Mouse (Mus musculus) thymus, postnatal 14 days (tissue): ENCODE data around the gene Whamm.

Source experiments
- DNase-seq: peaks from one replicate; pipeline ENCODE4 v3.0.0; 2021

Gene Whamm

DNA sequence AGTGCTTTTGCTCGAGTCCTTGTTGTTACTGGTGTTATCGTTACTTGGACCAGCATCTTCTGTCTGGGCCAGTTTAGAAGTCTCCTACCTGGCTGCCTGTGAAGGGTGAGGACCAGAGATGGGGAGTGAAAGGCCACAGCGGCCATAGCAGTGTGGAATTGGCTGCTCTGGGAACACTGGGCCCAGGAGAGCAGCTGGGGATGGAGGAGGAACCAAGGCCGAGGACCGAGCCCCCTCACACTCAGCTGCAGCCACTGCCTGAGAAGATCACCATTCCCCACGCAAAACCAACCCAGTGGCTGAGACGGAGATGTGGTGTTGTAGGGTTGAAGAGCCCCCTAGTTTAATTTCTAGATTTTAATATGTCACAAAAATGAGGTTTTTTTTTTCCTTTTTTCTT is 6.3 kb upstream of the Whamm start:
- no peak for DNase-seq

DNA sequence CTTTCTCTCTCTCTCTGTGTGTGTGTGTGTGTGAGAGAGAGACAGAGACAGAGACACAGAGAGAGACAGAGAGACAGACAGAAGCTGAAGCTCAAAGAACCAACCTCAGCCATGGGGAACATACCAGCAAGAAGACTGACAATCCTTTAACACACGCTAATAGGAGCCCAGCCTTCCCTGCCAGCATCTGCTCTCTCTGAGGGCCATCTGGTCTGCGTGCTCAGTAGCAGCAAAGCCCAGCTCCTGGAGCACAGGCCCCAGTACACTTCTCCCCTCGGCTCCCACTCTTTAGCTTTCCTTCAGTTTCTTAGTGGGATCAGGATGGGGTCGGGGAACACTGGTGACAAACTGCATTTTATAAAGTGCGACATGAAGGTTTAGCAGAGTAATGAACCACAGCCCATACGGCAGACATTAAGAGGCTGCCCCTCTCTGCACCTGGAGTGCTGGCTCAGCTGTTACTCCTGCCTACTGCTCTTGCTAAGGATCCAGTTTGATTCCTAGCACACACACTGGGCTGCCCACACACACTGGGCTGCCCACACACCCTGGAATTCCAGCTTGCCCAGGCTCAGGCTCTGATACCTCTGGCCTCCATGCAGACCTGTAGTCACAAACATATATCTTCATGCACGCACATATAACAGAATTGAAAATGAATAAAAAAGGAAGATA is 5.5 kb upstream of the Whamm start:
- no peak for DNase-seq

DNA sequence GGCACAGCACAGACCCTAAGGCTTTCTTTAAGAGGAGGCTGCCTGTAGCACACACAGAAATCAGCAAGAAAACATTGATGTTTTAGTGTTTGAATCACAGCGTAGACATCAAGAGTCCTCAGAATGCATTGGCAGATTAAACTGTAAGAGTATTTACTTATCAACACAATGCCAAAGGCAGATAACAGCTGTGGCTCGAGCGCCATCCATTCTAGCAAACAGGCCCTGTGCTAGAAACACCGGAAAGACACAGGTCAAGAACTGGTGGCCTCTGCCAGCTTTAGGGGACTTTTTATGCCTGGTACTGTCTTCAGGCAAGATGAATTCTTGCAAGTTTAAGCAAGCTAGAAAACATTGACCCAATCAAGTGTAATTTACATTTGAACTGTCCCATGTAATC is 4.7 kb upstream of the Whamm start:
- DNase-seq: no peak

DNA sequence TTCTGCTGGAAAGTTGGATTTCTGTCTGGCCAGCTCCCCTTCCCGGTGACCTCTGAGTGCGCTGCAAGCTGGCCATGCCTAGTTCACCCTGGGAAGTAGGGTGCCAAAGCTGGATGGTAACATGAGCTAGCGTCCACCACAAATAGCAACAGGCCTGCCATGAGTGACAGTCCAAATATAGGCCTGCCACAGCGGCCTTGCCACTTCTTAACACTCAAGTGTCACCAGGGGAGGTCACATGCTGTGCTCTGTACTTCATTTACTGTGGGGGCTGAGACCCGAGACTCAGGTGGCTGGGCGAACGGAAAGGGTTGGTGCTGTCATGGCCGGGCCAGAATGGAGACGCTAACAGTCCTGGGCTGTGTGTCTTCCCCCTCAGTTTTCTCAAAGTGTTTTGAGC is 4.2 kb upstream of the Whamm start, which contains the start of gene Fsd2:
Gene Fsd2 (minus strand): TSS at position 53 of the 400 bp plus-strand sequence.
- no peak for DNase-seq

DNA sequence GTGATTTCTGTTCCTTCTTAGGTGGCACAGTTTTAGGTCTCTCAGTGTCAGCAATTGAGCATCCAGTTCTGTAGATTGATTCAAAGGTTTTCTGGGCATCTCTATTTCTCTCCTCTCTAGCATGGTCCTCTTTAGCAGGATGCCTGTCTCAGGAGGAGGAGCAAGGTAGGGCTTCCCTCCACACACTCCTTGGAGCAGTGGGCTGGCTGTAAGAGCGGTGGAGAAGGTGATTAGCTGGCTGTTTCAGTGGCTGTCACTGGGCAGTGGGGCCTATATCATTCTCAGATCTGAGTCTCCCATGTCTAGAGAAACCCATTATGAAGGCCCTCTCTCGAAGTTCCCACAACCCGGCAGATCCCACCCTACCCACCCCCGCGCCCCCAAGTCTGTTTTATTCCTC is 3.7 kb upstream of the Whamm start:
- no peak for DNase-seq

DNA sequence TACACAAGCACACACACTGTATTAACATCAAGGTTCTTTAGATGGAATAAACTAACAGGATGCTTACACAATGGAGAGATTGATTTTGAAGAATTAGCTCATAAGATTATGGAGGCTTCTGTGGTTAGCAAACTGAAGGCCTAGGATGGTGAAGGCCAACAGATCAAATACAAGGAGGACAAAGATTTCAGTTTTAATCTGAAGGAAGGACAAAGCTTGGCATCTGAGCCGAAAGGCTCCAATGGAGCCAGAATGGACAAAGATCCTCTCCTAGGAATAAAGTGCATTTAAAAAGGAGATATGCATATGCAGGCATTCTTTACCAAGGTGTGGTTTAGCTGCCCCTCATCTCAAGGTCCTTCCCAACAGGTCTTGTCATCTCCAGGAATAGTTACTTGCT is 1.2 kb upstream of the Whamm start:
- no peak for DNase-seq

DNA sequence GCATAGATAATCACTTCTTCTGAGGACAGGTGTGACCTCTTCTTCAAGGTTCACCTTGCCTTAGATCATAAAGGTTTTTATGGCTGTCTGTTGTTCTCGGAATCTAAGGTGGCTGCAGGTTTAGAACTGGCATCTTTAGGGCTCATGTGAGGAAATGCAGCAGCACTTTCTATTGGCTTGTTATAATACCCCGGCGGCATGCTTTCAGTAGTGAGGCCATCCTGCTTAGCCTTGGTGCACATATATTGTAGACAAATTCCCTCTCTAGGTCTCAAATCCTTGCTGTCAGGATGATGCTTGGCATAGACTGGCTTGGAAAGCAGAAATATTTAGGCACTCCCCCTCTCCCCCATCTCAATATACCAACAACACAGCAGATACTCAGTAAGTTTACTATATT is 795 bp upstream of the Whamm start:
- DNase-seq: no peak

DNA sequence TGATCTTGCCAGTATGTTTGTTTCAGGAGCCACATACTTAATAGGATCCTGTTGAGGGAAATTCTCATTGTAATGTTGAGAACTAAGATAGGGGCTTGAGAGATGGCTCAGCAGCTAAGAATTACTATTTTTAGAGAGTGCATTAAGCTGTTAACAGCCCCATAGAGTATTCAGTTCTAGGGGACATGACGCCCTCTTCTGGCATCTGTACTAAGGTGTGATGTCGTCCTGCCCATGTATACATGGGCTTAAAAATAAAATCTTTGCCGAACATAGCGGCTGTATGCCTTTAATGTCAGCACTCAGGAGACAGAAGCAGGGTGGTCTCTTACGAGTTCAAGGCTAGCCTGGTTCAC is 336 bp upstream of the Whamm start:
- no peak for DNase-seq

DNA sequence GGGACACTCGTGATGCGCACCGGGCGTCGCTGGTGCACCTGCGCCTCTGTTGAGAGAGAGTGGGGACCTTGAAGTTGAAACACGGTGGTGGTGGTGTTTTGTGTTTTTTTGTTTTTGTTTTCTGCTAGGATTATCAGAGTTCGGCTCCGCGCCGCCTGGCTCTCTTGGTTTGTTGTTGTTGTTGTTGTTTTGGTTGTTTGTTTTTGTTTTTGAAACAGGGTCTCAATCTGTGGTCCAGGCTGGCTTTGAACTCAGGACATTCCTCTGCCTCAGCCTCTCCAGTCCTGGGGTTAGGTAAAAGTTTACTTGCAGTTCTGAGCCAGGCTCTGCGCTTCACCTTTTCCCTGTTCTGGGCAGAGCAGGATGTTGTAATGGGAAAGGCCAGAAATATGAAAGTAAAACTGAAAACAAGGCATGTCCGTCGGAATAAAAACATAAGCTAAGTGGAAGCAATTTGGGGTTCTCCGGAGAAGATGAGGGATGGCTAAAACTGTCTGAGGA is 925 bp downstream of the Whamm start:
- DNase-seq: peak; percentile 5

DNA sequence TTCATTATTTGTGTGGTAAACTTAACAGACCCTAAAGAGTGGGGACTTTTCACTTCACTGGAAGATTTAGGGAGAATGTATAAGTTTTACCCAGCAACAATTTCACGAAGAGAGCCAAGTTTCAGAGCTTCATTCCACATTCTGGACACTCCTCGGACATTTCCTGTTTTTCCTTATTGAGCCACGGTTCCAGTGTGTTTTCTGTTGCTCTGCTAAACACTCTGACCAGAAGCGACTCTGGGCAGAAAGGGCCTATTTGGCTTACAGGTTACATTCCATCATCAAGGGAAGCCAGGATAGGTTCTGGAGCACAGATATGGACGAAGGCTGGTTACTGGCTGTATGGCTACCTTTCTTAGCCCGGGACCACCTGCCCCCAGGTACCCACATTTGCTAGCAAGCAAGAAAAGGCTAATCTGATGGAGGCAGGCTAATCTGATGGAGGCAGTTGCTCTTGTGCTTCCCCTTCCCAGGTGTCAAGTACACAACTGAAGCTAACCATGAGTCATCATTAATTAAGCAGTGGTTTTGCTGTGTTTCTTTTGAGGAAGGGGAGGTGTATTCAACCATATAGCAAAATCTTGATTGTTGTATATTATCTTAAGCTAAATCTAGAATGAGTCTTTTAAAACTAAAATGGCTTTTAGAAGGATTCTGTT is 1.7 kb downstream of the Whamm start:
- DNase-seq: no peak

DNA sequence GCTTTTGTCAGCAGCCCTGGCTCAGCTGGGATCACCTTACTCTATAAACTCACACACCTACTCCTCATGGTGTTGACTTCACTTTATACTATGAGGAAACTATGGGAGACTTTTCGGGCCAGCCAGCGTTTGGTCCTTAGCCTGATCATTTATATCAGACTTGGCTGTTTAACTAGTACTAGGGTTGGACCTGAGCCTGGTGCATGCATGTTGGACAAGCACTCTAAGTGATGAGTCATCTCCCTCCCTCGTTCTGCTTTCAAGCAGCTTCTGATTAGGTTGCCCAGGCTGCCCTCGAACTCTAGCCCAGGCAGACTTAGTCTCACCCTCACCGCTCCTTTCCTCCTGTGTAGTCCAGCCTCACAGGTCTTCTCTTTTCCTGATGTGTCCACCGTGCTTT is 2.3 kb downstream of the Whamm start:
- DNase-seq: no peak

DNA sequence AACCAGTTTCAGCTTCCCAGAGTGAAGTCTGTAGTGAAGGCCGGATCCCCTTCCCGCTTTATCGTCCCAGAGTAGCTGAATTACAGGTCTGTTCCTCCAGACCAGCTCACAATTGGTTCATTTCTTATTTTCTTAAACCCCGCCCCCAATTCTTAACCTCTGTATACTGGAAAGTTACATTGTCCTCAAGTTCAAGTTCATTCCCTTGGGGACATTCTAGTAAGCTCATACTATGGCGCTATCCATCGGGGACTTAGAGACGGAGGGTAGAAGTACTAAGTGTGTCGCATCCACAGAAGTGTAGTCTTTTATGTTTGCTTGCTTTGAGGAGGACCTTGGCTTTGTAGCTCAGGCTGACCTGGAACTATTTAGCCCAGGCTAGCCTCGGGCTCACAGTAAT is 2.8 kb downstream of the Whamm start:
- DNase-seq: no peak

DNA sequence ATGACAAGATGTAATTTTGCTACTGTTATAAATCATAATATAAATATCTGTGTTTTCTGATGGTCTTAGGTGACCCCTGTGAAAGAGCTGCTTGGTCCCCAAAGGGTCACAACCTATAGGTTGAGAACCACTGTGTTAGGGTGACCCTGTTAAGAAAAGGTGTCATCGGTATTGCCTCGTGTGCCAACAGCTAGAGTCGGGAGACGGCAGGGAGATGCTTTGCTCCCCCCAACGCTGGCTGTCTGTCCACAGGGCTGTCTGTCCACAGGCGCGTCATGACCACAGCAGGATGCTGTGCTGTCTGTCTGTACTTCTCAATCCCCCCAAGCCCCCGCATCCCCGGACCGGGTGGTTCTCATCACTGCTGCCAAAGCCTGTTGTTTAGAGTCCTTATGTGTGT is 4.5 kb downstream of the Whamm start:
- DNase-seq: no peak

DNA sequence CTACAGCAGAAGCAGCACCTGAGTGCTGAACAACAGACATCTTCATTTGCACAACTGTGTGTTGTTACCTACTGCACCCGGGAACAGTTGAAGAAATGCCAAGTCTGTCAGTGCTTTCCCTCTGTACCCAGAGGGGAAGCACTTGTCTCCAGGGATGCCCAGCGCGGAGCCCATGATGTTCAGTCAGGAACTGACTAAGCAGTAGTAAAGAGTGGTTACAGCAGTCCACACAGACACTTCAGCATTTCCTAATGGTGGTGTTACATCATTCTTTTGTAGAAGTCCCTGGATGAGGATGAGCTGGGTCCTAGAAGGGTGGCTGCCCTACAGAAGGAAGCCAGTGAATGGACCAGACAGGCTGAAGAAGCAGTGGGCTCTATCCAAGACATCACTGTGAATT is 6.8 kb downstream of the Whamm start:
- DNase-seq: no peak

DNA sequence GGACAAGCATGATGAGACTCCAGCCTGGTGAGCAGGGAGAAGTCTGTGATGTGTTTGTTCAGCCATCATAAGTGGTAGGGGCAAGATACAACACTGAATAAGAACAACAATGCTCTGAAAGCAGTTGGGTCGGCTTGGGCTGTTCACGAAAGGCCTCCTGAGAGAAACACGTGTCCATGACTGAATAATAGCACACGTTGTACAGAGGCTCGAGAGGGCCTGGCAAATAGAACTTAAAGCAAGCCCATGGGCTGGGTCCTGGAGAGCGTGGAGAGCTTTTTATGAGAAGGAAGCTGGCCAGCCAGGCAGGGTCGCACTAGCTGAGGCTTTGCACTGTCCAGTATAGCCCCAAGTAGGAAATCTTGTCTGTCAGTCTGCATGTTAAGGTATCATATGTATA is 7.3 kb downstream of the Whamm start:
- no peak for DNase-seq

DNA sequence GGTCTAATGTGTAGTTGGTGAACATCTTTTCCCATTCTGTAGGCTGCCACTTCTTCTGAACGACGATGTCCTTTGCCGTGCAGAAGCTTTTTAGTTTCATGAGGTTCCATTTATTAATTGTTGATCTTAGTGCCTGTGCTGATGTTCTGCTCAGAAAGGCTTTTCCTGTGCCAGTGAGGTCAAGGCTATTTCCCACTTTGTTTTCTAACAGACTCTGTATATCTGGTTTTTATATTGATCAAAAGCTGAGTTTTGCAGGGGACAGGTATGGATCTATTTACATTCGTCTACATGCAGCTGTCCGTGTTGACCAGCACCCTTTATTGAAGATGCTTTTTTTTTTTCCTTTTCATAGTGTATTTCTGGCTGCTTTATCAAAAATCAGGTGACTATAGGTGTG is 8.2 kb downstream of the Whamm start:
- no peak for DNase-seq

DNA sequence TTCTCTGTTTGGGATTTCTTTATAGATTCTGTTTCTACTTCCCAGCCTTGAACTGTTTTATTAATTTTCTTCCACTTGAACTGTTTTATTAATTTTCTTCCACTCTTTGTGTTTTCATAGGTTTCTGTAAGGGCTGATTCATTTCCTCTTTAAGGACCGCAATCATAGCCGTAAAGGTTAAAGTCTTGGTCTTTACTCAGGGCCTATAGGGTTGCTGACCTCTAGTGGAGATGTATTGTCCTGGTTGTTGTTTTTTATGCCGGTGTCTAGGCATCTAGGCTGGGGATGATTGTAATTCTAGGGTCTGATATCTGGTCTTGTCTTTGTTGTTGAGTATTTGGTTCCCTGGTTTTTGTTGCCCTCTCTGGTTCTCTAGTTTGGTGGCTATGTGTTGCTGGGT is 12.4 kb downstream of the Whamm start:
- DNase-seq: no peak

DNA sequence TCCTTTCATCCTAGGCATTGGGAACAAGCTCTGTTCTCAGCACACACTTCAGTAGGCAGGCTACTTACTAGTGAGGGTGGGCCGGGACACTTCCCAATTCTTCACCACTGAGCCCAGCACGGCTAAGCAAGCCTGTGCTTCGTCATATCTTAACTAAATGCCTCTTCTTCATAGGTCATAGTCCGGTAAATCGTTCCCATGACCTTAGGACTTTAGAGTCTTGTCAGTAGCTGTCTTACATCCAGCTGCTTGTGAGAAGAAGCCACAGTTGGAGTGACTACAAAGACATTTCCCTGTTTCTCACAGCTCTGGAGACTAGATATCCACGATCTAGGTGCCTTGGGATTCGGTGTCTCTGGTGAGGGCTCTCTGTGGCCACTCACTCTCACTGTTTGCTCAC is 14.3 kb downstream of the Whamm start:
- no peak for DNase-seq

DNA sequence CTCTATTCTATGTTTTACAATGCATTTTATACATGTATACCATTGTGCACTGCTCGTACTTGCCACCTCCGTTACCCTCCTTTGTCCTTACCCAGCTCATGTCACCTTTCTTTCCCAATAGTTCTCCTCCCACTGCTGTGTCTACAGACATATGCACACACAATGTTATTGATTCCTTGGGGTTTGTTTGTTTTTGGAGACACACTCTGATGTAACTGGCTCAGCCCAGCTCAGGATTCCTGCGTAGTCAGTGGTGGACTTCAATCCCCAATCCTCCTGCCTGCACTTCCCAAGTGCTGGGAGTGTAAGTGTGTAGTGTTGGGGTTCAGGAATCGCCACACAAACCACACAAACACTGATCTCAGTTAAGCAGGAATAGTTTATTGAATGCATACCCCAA is 16.2 kb downstream of the Whamm start:
- no peak for DNase-seq

DNA sequence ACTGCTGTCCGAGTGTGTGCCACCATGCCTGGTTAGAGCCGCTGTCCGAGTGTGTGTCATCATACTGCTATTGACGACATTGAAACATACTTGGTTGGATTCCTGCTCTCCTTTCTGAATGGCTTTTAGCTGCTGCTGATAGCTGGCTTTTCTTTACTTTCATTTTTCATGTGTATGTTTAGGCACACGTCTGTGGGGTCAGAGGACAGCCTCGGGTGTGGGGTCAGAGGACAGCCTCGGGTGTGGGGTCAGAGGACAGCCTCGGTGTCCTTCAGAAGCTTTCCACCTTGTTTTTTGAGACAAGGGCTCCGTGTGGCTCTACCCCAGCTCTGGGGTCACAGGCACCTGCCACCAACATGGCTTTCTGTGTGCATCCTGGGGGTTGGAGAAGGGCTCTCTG is 21.6 kb downstream of the Whamm start:
- no peak for DNase-seq

DNA sequence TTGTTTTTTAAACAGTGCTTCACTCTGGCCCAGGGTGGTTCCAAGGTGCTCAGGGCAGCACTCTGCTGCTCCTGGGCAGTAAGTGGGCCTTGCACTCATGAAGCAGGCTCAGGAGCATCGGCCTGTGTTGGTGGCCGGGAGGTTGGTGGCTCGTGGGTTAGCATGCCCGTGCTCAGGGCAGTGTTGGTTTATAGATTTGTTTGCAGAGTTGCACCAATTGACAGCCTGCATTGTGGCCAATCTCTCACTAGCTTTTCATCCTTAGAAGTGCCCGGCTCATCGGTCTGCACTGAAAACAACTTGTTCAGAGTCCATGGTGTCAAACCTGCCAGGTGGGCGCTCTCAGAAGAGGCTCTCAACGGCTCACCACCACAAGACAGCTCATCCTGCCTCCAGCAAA is 22.3 kb downstream of the Whamm start:
- no peak for DNase-seq

DNA sequence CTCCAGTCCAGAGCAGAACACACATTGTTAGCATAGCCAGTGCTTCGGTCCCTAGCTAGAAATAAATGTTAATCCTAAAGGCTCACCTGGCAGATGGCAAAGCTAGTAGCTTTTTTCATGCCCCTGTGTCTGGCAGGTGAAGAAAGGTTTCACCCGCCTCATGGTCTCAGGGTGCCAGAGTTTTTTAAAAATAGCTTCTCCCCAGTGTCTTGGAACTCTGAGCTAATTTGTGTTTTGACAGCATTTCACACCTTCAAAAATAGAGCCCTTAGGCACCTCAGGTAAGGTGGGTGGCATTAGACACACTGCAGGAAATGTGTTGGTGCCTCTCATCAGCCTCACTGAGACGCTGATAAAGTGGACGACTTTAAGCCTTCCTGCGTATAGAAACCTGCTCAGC is 24.0 kb downstream of the Whamm start:
- DNase-seq: no peak

DNA sequence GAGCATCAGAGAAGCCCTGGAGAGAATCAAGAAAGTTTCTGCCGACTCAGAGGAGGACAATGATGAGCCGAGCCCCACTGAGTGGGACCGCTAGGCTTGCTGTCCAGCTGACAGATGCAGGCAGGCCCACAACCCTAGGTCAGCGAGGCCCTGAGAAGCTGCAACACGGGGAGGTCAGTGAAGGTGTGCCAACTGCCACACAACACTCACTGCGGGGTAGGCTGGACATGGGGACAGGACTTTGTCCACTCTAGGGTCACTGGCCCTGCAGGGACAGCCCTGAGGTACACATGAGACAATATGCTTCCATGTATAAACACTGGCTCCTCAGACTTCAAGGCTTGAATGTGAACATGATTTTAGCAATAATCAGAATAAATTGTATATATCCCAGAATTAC is 25.0 kb downstream of the Whamm start:
- no peak for DNase-seq

DNA sequence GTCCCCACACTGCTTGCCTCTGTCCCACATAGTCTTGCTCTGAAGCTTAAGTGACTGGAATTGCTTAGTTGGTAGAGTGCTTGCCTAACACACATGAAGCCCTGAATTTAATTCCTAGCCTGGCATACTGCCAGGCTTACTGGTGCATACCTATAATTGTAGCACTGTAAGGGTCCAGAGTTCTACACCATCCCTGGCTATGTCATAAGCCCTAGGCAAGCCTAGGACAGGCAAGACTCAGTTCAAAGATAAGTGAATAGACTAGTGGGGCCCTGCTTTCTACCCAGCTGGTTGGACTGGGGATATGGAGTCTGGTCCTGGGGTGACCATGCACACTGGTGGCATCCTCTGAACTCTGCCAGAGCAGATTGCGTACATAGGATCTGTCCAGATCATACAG is 26.6 kb downstream of the Whamm start:
- no peak for DNase-seq
